15 mouse cellular contexts compared by ENCODE assay signal in genomic region chr16:76510861-76511260, GRCm38 (mm10).
DNase-seq lines count a peak whose midpoint lies in the region; ATAC-seq and TF ChIP-seq lines count a peak whose summit lies in the region.
"Had no signal": no experiment of that assay in that cellular context is flagged by ENCODE, and none has a peak within 500 bp of the region (broad histone marks: within the 10 kb centered on the region; RNA-seq: fewer than 3 reads in every experiment).

No protein-coding gene starts in this region.

- DNase-seq in limb, embryonic 10.5 days (ENCODE audit: low spot score): no peak
- peak; percentile 20 for DNase-seq in brain, embryonic 14.5 days (ENCODE audit: low read depth)
- DNase-seq in kidney, adult 2 months: no peak
- DNase-seq in hindbrain, embryonic 14.5 days (ENCODE audit: low spot score): no peak
- DNase-seq: adrenal gland, adult 2 months; cerebellum, postnatal 14 days; kidney, postnatal 10 days; lung, postnatal 14 days; thymus, postnatal 25 days had no signal

- no peaks in the 10 kb centered on the region for H3K27me3 ChIP-seq in forebrain, embryonic 15.5 days
- no peaks in the 10 kb centered on the region for H3K27me3 ChIP-seq in forebrain, embryonic 12.5 days
- no peaks in the 10 kb centered on the region for H3K27me3 ChIP-seq in limb, embryonic 12.5 days
- no peaks in the 10 kb centered on the region for H3K27me3 ChIP-seq in limb, embryonic 10.5 days (ENCODE audit: low read depth, poor library complexity, severe bottlenecking)
- no peaks in the 10 kb centered on the region for H3K27me3 ChIP-seq in limb, embryonic 15.5 days
- H3K27me3 ChIP-seq in kidney, adult 2 months (replicated peaks; ENCODE audit: control insufficient read depth, insufficient read depth, low read length): no peaks in the 10 kb centered on the region
- no peaks in the 10 kb centered on the region for H3K27me3 ChIP-seq in hindbrain, embryonic 14.5 days (ENCODE audit: control insufficient read depth, insufficient read depth, low read length)
- H3K27me3 ChIP-seq: midbrain, embryonic 13.5 days had no signal

- no peak for TF ChIP-seq POLR2A in brain, embryonic 14.5 days (IDR thresholded peaks at IDR 0.05; ENCODE audit: borderline replicate concordance, extremely low read depth, insufficient read depth, insufficient read length, poor library complexity, severe bottlenecking)
- no peak for TF ChIP-seq POLR2A in kidney, adult 2 months (IDR thresholded peaks at IDR 0.05; ENCODE audit: low read depth, low read length)

- WGBS in forebrain, embryonic 15.5 days: 53% methylated on average over 8 of the region's 8 CpGs
- 72% methylated on average over 8 of the region's 8 CpGs for WGBS in forebrain, embryonic 12.5 days
- 44% methylated on average over 8 of the region's 8 CpGs for WGBS in limb, embryonic 12.5 days
- WGBS in limb, embryonic 10.5 days: 65% methylated on average over 8 of the region's 8 CpGs
- WGBS in limb, embryonic 15.5 days: 29% methylated on average over 8 of the region's 8 CpGs
- 51% methylated on average over 8 of the region's 8 CpGs for WGBS in kidney, adult 2 months
- WGBS in hindbrain, embryonic 14.5 days: 71% methylated on average over 8 of the region's 8 CpGs

- H3K9me3 ChIP-seq in forebrain, embryonic 15.5 days: no peaks in the 10 kb centered on the region
- H3K9me3 ChIP-seq in forebrain, embryonic 12.5 days: no peaks in the 10 kb centered on the region
- no peaks in the 10 kb centered on the region for H3K9me3 ChIP-seq in limb, embryonic 12.5 days
- H3K9me3 ChIP-seq in limb, embryonic 10.5 days (replicated peaks): no peaks in the 10 kb centered on the region
- H3K9me3 ChIP-seq in limb, embryonic 15.5 days: no peaks in the 10 kb centered on the region
- no peaks in the 10 kb centered on the region for H3K9me3 ChIP-seq in hindbrain, embryonic 14.5 days (ENCODE audit: control insufficient read depth, low read length)
- H3K9me3 ChIP-seq: midbrain, embryonic 13.5 days had no signal

- no peak overlapping the region for H3K4me2 ChIP-seq in forebrain, embryonic 15.5 days (replicated peaks)
- no peak overlapping the region for H3K4me2 ChIP-seq in forebrain, embryonic 12.5 days
- peak overlapping the region; percentile 17; the same call in 1 of the 2 replicates for H3K4me2 ChIP-seq in limb, embryonic 12.5 days
- H3K4me2 ChIP-seq in limb, embryonic 15.5 days: peak overlapping the region; percentile 10; the same call in 1 of the 2 replicates
- H3K4me2 ChIP-seq in hindbrain, embryonic 14.5 days (replicated peaks): no peak overlapping the region
- H3K4me2 ChIP-seq: midbrain, embryonic 13.5 days had no signal

- H3K4me1 ChIP-seq in forebrain, embryonic 15.5 days: no peaks in the 10 kb centered on the region
- H3K4me1 ChIP-seq in forebrain, embryonic 12.5 days: no peaks in the 10 kb centered on the region
- 0 out of 2 replicates have a peak, but pooled peaks cover 5% of the 10 kb centered on the region for H3K4me1 ChIP-seq in limb, embryonic 12.5 days (replicated peaks)
- 0 out of 2 replicates have a peak, but pooled peaks cover 3% of the 10 kb centered on the region for H3K4me1 ChIP-seq in limb, embryonic 10.5 days
- H3K4me1 ChIP-seq in limb, embryonic 15.5 days: no peaks in the 10 kb centered on the region
- no peaks in the 10 kb centered on the region for H3K4me1 ChIP-seq in kidney, adult 2 months (ENCODE audit: control insufficient read depth, insufficient read depth, low read length)
- H3K4me1 ChIP-seq in hindbrain, embryonic 14.5 days (replicated peaks; ENCODE audit: control insufficient read depth, insufficient read depth, low read length): no peaks in the 10 kb centered on the region
- H3K4me1 ChIP-seq: midbrain, embryonic 13.5 days had no signal

- no peak overlapping the region for H3K9ac ChIP-seq in forebrain, embryonic 15.5 days (replicated peaks)
- no peak overlapping the region for H3K9ac ChIP-seq in forebrain, embryonic 12.5 days
- H3K9ac ChIP-seq in limb, embryonic 12.5 days (replicated peaks): no peak overlapping the region
- H3K9ac ChIP-seq in limb, embryonic 15.5 days: no peak overlapping the region
- H3K9ac ChIP-seq in hindbrain, embryonic 14.5 days: no peak overlapping the region
- H3K9ac ChIP-seq: midbrain, embryonic 13.5 days had no signal

- H3K4me3 ChIP-seq in forebrain, embryonic 15.5 days: no peak overlapping the region
- no peak overlapping the region for H3K4me3 ChIP-seq in forebrain, embryonic 12.5 days (replicated peaks)
- H3K4me3 ChIP-seq in limb, embryonic 12.5 days (replicated peaks): no peak overlapping the region
- no peak overlapping the region for H3K4me3 ChIP-seq in limb, embryonic 10.5 days
- no peak overlapping the region for H3K4me3 ChIP-seq in limb, embryonic 15.5 days
- H3K4me3 ChIP-seq in kidney, adult 2 months (ENCODE audit: insufficient read depth, low read depth, low read length): no peak overlapping the region
- H3K4me3 ChIP-seq in hindbrain, embryonic 14.5 days (replicated peaks; ENCODE audit: low read length): no peak overlapping the region
- H3K4me3 ChIP-seq: midbrain, embryonic 13.5 days had no signal

- H3K36me3 ChIP-seq in forebrain, embryonic 15.5 days: no peaks in the 10 kb centered on the region
- H3K36me3 ChIP-seq in forebrain, embryonic 12.5 days (replicated peaks): no peaks in the 10 kb centered on the region
- no peaks in the 10 kb centered on the region for H3K36me3 ChIP-seq in limb, embryonic 12.5 days
- H3K36me3 ChIP-seq in limb, embryonic 10.5 days: no peaks in the 10 kb centered on the region
- H3K36me3 ChIP-seq in limb, embryonic 15.5 days: no peaks in the 10 kb centered on the region
- H3K36me3 ChIP-seq in kidney, adult 2 months (ENCODE audit: control insufficient read depth, insufficient read depth, low read length): no peaks in the 10 kb centered on the region
- no peaks in the 10 kb centered on the region for H3K36me3 ChIP-seq in hindbrain, embryonic 14.5 days (replicated peaks; ENCODE audit: control insufficient read depth, insufficient read depth)
- H3K36me3 ChIP-seq: midbrain, embryonic 13.5 days had no signal

- H3K27ac ChIP-seq in forebrain, embryonic 15.5 days (replicated peaks): peak overlapping the region; percentile 42; the same call in 1 of the 2 replicates
- H3K27ac ChIP-seq in forebrain, embryonic 12.5 days: no peak overlapping the region
- no peak overlapping the region for H3K27ac ChIP-seq in limb, embryonic 12.5 days
- no peak overlapping the region for H3K27ac ChIP-seq in limb, embryonic 10.5 days
- no peak overlapping the region for H3K27ac ChIP-seq in limb, embryonic 15.5 days
- no peak overlapping the region for H3K27ac ChIP-seq in kidney, adult 2 months (ENCODE audit: insufficient read depth, low read depth, low read length)
- no peak overlapping the region for H3K27ac ChIP-seq in hindbrain, embryonic 14.5 days
- H3K27ac ChIP-seq: midbrain, embryonic 13.5 days had no signal

- ATAC-seq in forebrain, embryonic 15.5 days (replicated peaks): no peak
- no peak for ATAC-seq in forebrain, embryonic 12.5 days (ENCODE audit: low FRiP score)
- ATAC-seq in limb, embryonic 12.5 days (ENCODE audit: insufficient number of reproducible peaks, insufficient read depth, low FRiP score, low TSS enrichment, low read depth): no peak
- no peak for ATAC-seq in limb, embryonic 15.5 days (ENCODE audit: insufficient number of reproducible peaks, low FRiP score, low TSS enrichment, low read depth)
- no peak for ATAC-seq in hindbrain, embryonic 14.5 days (ENCODE audit: low FRiP score)
- ATAC-seq: inflammation-experienced regulatory T-cells, adult 6 months; midbrain, embryonic 13.5 days had no signal

- TF ChIP-seq CTCF in brain, embryonic 14.5 days (IDR thresholded peaks at IDR 0.05; ENCODE audit: borderline replicate concordance, extremely low read depth, insufficient read depth, insufficient read length): no peak
- no peak for TF ChIP-seq CTCF in kidney, adult 2 months (conservative IDR thresholded peaks at IDR 0.05; ENCODE audit: insufficient read depth, insufficient read length, low read depth, low read length)

Comparison
In these comparisons a context has a peak if more than half of its experiments do, and no peak if none do; other contexts are left out.
1. H3K4me2 ChIP-seq: peak in limb, embryonic 12.5 days (single experiment) and limb, embryonic 15.5 days (single experiment); none in forebrain, embryonic 15.5 days (single experiment), forebrain, embryonic 12.5 days (single experiment) and hindbrain, embryonic 14.5 days (single experiment).